Mouse (Mus musculus) heart, embryonic 14.5 days (tissue): ENCODE data around the gene Prr5l. TPM values are rescaled to one million over a fixed set of nuclear protein-coding genes. Genes with fewer than 3 reads are reported as not detected.

Source experiments
- ATAC-seq: fragments of 200-750 bp; cut with Nextera tagmentation; 2 replicates; pipeline ENCODE4 v1.8.0; 2017; ENCODE audit warnings: low read depth, moderate TSS enrichment; ENCODE audit not compliant: insufficient number of reproducible peaks, insufficient read depth, low FRiP score
- H3K27ac ChIP-seq, 2 experiments: fragments of 200-500 bp in 1 of 2; fragments of 300-500 bp in 1 of 2; sonication (generic) in 1 of 2; replicated peaks in 1 of 2; 2 replicates each; pipeline ENCODE4 v1.5.1; 2012 to 2014; ENCODE audit warnings: low read depth in 2 of 2, low read length in 2 of 2, control low read depth in 1 of 2, mild to moderate bottlenecking in 1 of 2, mixed read lengths in 1 of 2; ENCODE audit not compliant: control insufficient read depth in 1 of 2, insufficient read depth in 1 of 2
- H3K27me3 ChIP-seq: fragments of 300-500 bp; sonication (generic); 2 replicates; pipeline ENCODE4 v1.6.1; 2014; ENCODE audit warnings: mild to moderate bottlenecking, low read length, control low read depth; ENCODE audit not compliant: control insufficient read depth, insufficient read depth
- H3K36me3 ChIP-seq: fragments of 300-500 bp; sonication (generic); 2 replicates; pipeline ENCODE4 v1.6.1; 2014; ENCODE audit warnings: mild to moderate bottlenecking, control low read depth, low read length, mixed read lengths; ENCODE audit not compliant: control insufficient read depth, insufficient read depth
- H3K4me1 ChIP-seq, 2 experiments: fragments of 200-500 bp in 1 of 2; fragments of 300-500 bp in 1 of 2; sonication (generic) in 1 of 2; 2 replicates each; pipeline ENCODE4 v1.6.1; 2012 to 2014; ENCODE audit warnings: low read length in 2 of 2, control low read depth in 1 of 2, mixed read lengths in 1 of 2; ENCODE audit not compliant: control insufficient read depth in 2 of 2, insufficient read depth in 2 of 2
- H3K4me2 ChIP-seq: fragments of 300-500 bp; sonication (generic); 2 replicates; pipeline ENCODE4 v1.6.1; 2014; ENCODE audit warnings: mild to moderate bottlenecking, low read length
- H3K4me3 ChIP-seq, 2 experiments: fragments of 200-500 bp in 1 of 2; fragments of 300-500 bp in 1 of 2; sonication (generic) in 1 of 2; 2 replicates each; pipeline ENCODE4 v1.5.1; 2012 to 2014; ENCODE audit warnings: low read length in 2 of 2, mild to moderate bottlenecking in 2 of 2, control low read depth in 1 of 2, low read depth in 1 of 2, moderate library complexity in 1 of 2; ENCODE audit not compliant: control insufficient read depth in 1 of 2, insufficient read depth in 1 of 2
- H3K9ac ChIP-seq: fragments of 300-500 bp; sonication (generic); 2 replicates; pipeline ENCODE4 v1.6.1; 2014; ENCODE audit warnings: mild to moderate bottlenecking, low read length
- H3K9me3 ChIP-seq: fragments of 300-500 bp; sonication (generic); 2 replicates; pipeline ENCODE4 v1.6.1; 2016; ENCODE audit warnings: low read length, control low read depth; ENCODE audit not compliant: control insufficient read depth
- WGBS: fragments of 180-500 bp; shearing (Covaris S2); extraction: QIAGEN DNeasy Blood & Tissue Kit; methylation state at CpG from one replicate; pipeline ENCODE4 v1.1.7; 2014; 5-methylcytosine and 5-hydroxymethylcytosine counted together
- polyA plus RNA-seq: library from polyadenylated mRNA; unstranded; fragments of >200 nt; fragmentation: Nextera tagmentation; extraction: Ambion mirVana; gene quantifications from 2 replicates; pipeline ENCODE4 v1.2.1, GENCODE M21; 2014

The Prr5l gene
- polyA plus RNA-seq, 1 experiment from 2014 or later, result 7.2 TPM

DNA sequence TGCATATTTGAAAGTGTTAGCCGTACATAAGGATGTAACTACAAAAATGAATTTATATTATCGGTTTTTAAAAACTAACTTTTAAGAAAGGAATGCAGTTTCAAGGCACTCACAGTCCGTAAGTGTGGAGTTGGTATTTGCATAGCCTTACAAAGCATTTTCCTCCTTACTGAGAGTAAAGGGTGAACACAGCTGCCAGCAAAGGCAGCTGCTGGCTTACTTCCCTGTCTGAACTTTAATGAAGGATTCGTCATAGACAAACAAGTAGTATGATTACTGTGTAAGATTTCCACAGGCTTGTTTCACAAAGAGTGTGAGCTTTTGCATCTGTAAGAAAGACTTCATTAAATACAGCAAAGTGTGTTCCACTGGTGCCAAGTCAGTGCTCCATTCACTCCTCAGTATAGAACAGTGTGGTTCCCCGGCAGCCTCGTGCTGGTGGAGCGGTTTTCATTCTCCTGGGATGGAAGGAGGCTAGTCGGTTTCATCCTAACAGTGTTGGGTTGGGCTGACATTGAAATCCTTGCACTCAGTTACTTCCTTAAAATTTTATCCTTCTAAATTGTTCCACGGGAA is 192.5 kb downstream of the Prr5l start:
- Histone ChIP-seq H3K27me3 (no peaks in the 10 kb centered on the region), H3K9me3 (no peaks in the 10 kb centered on the region), H3K4me3 (no peak overlapping the region), H3K36me3 (peaks cover 70% of the 10 kb centered on the region), H3K4me2 (no peak overlapping the region), H3K9ac (no peak overlapping the region), H3K27ac (no peak overlapping the region), H3K4me1 (no peaks in the 10 kb centered on the region)
- no peak for ATAC-seq
- 90% methylated on average over 9 of the region's 9 CpGs for WGBS

DNA sequence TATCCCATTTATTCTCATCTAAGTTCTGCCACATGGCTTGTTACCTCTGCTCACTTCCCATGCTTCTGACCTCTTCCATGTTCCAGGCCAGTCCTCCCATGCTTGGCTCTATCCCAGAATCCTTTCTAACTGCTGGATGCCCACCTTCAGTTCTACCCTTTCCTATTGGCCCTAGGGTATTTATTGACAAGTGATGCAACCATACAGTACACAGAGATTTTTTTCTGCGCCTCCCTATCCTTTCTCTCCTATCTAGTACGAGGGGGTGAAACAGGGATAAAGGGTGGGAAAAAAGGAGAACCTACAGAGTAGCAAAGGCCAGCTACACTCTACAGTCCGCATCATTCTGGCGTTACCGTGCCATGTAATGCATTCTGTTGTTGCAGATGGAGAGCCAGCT is 194.8 kb downstream of the Prr5l start:
- H3K4me1 ChIP-seq, result no peaks in the 10 kb centered on the region
- H3K4me3 ChIP-seq, result no peak overlapping the region
- H3K4me2 ChIP-seq, result no peak overlapping the region
- no peak for ATAC-seq
- no peaks in the 10 kb centered on the region for H3K27me3 ChIP-seq
- no peaks in the 10 kb centered on the region for H3K9me3 ChIP-seq
- H3K9ac ChIP-seq, result no peak overlapping the region
- WGBS, result 94% methylated on average over 5 of the region's 5 CpGs
- no peak overlapping the region for H3K27ac ChIP-seq
- H3K36me3 ChIP-seq, result peaks cover 72% of the 10 kb centered on the region

DNA sequence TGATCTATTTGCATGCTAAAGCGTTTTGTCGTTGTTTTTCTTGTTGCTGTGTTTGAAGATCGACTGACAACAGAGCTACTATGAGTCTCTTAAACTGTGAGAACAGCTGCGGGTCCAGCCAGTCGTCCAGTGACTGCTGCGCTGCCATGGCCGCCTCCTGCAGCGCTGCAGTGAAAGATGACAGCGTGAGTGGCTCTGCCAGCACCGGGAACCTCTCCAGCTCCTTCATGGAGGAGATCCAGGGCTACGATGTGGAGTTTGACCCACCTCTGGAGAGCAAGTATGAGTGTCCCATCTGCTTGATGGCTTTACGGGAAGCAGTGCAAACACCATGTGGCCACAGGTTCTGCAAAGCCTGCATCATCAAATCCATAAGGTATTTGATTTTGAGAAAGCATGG is 198.4 kb downstream of the Prr5l start:
- Histone ChIP-seq H3K9me3 (no peaks in the 10 kb centered on the region), H3K27ac (no peak overlapping the region), H3K36me3 (peaks cover 48% of the 10 kb centered on the region), H3K4me2 (no peak overlapping the region), H3K4me3 (no peak overlapping the region), H3K4me1 (peaks cover 0 to 5% of the 10 kb centered on the region in 2 experiments; a peak in 1 of 4 replicates), H3K9ac (no peak overlapping the region), H3K27me3 (no peaks in the 10 kb centered on the region)
- 92% methylated on average over 12 of the region's 12 CpGs for WGBS
- ATAC-seq, result no peak

DNA sequence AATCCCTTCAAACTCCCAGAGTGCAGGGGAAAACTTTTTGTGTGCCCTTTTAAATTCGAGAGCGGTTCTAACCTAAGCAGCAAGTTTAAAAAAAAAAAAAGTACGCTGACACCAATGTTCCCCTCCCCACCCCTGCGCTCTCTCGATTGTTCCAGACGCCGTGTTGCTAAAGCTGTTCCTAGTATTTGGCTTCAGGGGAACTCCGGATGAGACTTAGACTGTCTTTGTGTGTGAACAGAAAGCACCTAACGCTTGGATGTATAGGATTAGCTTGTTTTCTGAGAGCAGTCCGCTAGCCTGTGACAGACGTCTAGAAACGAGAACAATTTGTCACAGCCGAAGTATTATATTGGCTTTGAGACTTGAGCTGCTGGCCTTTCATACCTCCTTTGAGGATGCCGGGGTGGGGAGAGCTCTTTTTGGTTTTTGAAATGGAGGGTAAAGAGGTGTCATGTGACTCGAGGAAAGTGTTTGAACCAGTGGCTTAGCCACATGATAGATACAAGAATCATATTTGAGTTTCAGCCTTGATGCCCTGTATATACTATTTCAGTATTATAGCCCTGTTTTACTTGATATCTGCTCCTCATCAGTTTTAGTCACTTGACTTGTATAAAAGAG is 203.6 kb downstream of the Prr5l start:
- peak overlapping the region; percentile 74 to 75 for H3K4me3 ChIP-seq
- no peaks in the 10 kb centered on the region for H3K9me3 ChIP-seq
- H3K4me2 ChIP-seq, result peak overlapping the region; percentile 83
- ATAC-seq, result no peak
- H3K4me1 ChIP-seq, result peaks cover 2 to 7% of the 10 kb centered on the region in 2 experiments; a peak in 2 of 4 replicates
- peaks cover 9% of the 10 kb centered on the region; the same call in 1 of the 2 replicates for H3K36me3 ChIP-seq
- H3K27ac ChIP-seq, result no peak overlapping the region
- peak overlapping the region; percentile 95 for H3K9ac ChIP-seq
- 6% methylated on average over 15 of the region's 15 CpGs for whole genome bisulfite sequencing
- no peaks in the 10 kb centered on the region for H3K27me3 ChIP-seq

DNA sequence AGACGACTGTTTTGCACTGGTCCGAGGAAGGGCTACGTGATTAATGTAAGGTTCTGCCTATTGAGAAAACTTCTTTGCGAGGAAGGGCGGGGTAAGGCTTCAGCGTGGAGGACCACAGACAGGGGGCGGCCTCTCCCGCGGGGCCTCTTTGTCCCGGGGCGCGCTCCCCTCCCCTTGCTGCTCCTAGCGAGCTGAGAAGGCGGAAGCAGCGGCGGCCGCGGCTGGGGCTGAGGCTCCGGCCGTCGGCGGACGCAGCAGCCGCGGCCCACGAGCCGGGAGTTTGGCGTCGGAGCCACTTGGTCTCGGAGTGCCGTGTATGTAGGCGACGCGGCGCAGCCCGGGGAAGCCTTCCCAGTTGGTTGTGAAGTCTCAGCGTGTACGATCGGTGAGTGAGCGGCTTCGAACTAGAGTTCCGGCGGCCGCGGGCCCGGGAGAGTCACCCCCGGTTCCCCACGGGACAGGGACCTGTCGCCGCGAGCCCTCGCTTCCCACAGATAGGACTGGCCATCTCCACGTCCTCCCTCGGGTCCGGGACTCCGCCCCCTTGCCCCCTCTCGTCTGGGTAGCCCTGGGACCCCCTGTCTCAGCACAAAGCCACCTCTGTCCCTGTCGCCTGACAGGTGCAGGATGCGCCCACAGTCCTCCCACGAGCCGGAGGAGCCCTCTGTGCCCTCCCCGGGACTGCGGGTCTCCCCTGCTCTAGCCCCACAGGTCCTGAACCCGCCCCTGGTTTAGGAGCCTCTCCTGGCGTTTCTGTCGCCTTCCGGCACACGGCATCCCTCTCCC is 204.4 kb downstream of the Prr5l start, which contains the start of gene Traf6:
Gene Traf6, plus strand, starts transcription at position 194 of the 786 bp plus-strand sequence.
- Histone ChIP-seq H3K36me3 (0 out of 2 replicates have a peak, but pooled peaks cover 5% of the 10 kb centered on the region), H3K9me3 (no peaks in the 10 kb centered on the region), H3K27me3 (0 out of 2 replicates have a peak, but pooled peaks cover 5% of the 10 kb centered on the region), H3K27ac (0 out of 4 replicates have a peak within 1 kb of the TSS, but pooled peaks of 1 of the 2 experiments have one; percentile 31), H3K4me3 (peak within 1 kb of the TSS; percentile 74 to 75), H3K9ac (peak within 1 kb of the TSS; percentile 95), H3K4me2 (peak within 1 kb of the TSS; percentile 83), H3K4me1 (peaks cover 2 to 7% of the 10 kb centered on the region in 2 experiments; a peak in 2 of 4 replicates)
- peak; percentile 86 for ATAC-seq
- under 1% methylated on average over 65 of the region's 68 CpGs for WGBS

DNA sequence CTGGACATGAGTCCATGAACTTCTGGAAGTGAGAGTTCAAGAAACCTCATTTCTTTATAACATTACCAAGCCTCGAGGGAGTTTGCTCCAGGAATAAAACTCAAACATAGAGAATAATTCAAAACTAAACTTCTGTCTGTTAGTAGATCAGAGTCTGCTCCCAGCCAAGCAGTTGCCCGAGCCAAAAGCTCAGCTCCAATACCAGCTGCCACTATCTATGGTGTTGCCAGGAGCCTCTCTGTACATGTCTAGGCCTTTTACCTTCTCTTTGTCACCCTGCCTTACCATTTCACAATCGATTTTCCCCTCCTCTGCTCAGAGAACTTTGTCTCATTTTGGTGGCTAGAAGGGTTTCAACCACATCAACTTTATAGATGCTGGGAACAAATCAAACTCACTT is 209.3 kb downstream of the Prr5l start:
- Histone ChIP-seq H3K4me2 (no peak overlapping the region), H3K4me3 (no peak overlapping the region), H3K27ac (no peak overlapping the region), H3K9ac (no peak overlapping the region), H3K27me3 (0 out of 2 replicates have a peak, but pooled peaks cover 9% of the 10 kb centered on the region), H3K9me3 (no peaks in the 10 kb centered on the region), H3K36me3 (no peaks in the 10 kb centered on the region), H3K4me1 (peaks cover 0 to 2% of the 10 kb centered on the region in 2 experiments; a peak in 1 of 4 replicates)
- ATAC-seq, result no peak
- WGBS, result 71% methylated on average over 3 of the region's 3 CpGs

DNA sequence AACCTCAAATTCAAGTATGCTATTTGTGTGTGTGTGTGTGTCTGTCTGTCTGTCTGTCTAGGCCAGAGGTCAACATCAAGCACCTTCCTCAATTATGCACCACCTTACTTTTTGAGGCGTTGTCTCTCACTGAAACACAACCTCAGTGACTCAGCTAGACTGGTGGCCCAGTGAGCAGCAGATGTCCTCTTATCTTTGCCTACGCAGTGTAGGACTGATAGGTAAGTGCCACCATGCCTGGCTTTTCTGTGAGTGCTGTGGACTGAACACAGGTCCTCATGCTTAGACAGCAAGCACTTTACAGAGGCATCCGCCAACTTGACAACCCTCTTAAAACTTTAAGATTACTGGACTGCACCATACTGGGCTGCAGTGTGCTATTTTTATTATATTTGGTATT is 214.1 kb downstream of the Prr5l start:
- H3K4me3 ChIP-seq, result no peak overlapping the region
- ATAC-seq, result no peak
- 0 out of 4 replicates have a peak, but pooled peaks cover 0 to 4% of the 10 kb centered on the region in 2 experiments for H3K4me1 ChIP-seq
- no peaks in the 10 kb centered on the region for H3K9me3 ChIP-seq
- H3K4me2 ChIP-seq, result no peak overlapping the region
- no peak overlapping the region for H3K9ac ChIP-seq
- H3K27ac ChIP-seq, result no peak overlapping the region
- H3K36me3 ChIP-seq, result no peaks in the 10 kb centered on the region
- 0 out of 2 replicates have a peak, but pooled peaks cover 6% of the 10 kb centered on the region for H3K27me3 ChIP-seq
- 57% methylated on average over 3 of the region's 3 CpGs for WGBS
